Mouse (Mus musculus): ENCODE measurements around the gene Rab5if.

DNA sequence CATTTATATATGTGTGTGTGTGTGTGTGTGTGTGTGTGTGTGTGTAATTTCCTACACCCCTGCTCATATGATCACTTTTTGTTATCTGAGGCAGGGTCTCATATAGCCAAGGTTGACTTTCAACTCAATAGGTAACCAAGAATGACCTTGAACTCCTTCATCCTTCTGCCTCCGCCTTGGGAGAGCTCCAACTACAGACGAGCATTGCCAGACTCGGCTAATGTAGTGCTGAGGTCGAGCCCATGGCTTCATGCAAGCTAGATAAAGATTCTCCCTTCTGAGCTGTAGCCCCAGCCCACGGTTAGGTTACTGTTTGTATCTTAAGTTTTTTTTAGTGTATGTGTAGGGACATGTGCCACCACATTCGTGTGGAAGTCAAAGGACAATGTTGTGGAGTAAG lies 39.0 kb downstream of the Rab5if start:
- TF ChIP-seq CTCF (conservative IDR thresholded peaks at IDR 0.05; ENCODE audit: low read length) (no peak), POU5F1 (IDR thresholded peaks at IDR 0.05; ENCODE audit: borderline replicate concordance, low read length) (no peak)

Data from E14TG2a.4 (cell line).